Mouse (Mus musculus): Measurements from ENCODE around the gene Stox1. TPM values are rescaled to one million over a fixed set of nuclear protein-coding genes. Genes with fewer than 3 reads are reported as not detected.

Gene Stox1
- polyA plus RNA-seq, 1 experiment from 2014 or later: 2.8 TPM

DNA sequence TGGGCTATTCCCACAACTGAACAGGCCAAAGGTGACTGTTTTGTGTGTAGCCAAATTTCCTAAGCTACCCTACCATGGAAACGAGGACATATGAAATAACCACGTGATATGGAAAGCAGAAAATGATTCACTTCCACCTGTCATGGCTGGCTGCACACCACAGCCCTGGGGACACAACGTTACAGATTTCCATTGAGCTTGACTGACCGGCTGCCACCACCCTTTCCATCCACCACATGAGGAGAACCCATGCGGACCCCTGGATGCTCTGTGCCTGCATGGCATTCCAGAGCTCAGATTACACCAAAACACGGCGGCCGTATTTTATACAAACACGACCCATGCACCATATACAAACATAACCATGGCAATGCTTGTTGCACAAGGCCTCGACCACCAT is 12.5 kb downstream of the Stox1 start:
- DNase-seq (ENCODE audit: low spot score) (no peak), ATAC-seq (ENCODE audit: low read depth) (no peak)
- H3K4me3 ChIP-seq (ENCODE audit: low read depth, low read length): no peak overlapping the region
- 70% methylated on average over 10 of the region's 10 CpGs for WGBS
- H3K4me2 ChIP-seq (ENCODE audit: low read depth, low read length): no peak overlapping the region
- no peaks in the 10 kb centered on the region for H3K4me1 ChIP-seq (ENCODE audit: control insufficient read depth, insufficient read depth, low read length)
- H3K9ac ChIP-seq (ENCODE audit: low read depth, low read length): no peak overlapping the region
- no peaks in the 10 kb centered on the region for H3K36me3 ChIP-seq (ENCODE audit: control insufficient read depth, insufficient read depth, low read length)
- no peaks in the 10 kb centered on the region for H3K27me3 ChIP-seq (replicated peaks; ENCODE audit: control insufficient read depth, insufficient read depth, low read length)
- no peaks in the 10 kb centered on the region for H3K9me3 ChIP-seq (ENCODE audit: control insufficient read depth, low read length)
- H3K27ac ChIP-seq (replicated peaks; ENCODE audit: low read depth, low read length): no peak overlapping the region

DNA sequence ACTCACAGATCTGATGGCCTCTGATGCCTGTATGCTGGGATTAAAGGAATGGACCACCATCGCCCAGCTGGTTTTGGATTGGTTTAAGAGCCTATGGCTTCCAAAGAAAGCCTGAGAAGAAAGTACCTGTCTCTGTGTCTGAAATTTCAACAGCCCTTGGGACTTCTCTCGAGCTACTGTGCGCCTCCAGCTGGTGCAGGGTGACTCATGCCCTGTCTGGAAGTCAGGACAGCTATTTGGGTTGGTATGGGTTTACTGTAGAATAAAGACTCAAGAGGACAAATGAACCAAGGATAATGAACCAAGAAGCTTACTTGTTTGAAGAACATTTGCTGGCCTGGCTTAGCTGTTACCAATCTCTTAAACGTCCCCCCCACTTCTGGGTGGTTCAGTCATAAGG is 22.3 kb downstream of the Stox1 start:
- Histone ChIP-seq H3K9ac (ENCODE audit: low read depth, low read length) (no peak overlapping the region), H3K27me3 (replicated peaks; ENCODE audit: control insufficient read depth, insufficient read depth, low read length) (no peaks in the 10 kb centered on the region), H3K36me3 (ENCODE audit: control insufficient read depth, insufficient read depth, low read length) (no peaks in the 10 kb centered on the region), H3K9me3 (ENCODE audit: control insufficient read depth, low read length) (no peaks in the 10 kb centered on the region), H3K27ac (replicated peaks; ENCODE audit: low read depth, low read length) (no peak overlapping the region), H3K4me1 (ENCODE audit: control insufficient read depth, insufficient read depth, low read length) (no peaks in the 10 kb centered on the region), H3K4me3 (ENCODE audit: low read depth, low read length) (no peak overlapping the region), H3K4me2 (ENCODE audit: low read depth, low read length) (no peak overlapping the region)
- DNase-seq (ENCODE audit: low spot score): no peak
- WGBS: 72% methylated on average over 4 of the region's 4 CpGs
- ATAC-seq (ENCODE audit: low read depth): no peak

DNA sequence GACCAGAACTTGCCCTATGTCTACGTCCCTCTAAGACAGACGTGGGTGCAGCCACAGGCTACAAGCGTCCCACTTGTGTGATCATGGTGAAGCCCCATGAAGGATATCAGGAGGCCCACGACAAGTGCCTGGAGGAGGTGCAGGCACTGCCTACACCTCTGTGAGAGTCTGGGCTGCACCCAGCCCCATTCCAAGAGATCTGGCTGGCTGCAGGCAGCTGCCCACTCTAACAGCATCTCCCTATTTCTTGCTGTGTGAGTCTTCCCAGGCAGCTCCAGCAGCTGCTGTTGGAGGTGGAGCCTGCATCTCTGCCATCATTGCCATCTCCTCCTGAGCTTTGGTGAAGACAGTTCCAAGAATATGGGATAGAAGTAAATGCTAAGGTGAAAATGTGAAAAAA is 23.5 kb downstream of the Stox1 start:
- ATAC-seq (ENCODE audit: low read depth) (no peak), DNase-seq (ENCODE audit: low spot score) (no peak)
- no peaks in the 10 kb centered on the region for H3K4me1 ChIP-seq (ENCODE audit: control insufficient read depth, insufficient read depth, low read length)
- H3K36me3 ChIP-seq (ENCODE audit: control insufficient read depth, insufficient read depth, low read length): no peaks in the 10 kb centered on the region
- H3K27me3 ChIP-seq (replicated peaks; ENCODE audit: control insufficient read depth, insufficient read depth, low read length): no peaks in the 10 kb centered on the region
- no peaks in the 10 kb centered on the region for H3K9me3 ChIP-seq (ENCODE audit: control insufficient read depth, low read length)
- 75% methylated on average over 4 of the region's 4 CpGs for WGBS
- H3K9ac ChIP-seq (ENCODE audit: low read depth, low read length): no peak overlapping the region
- H3K4me2 ChIP-seq (ENCODE audit: low read depth, low read length): no peak overlapping the region
- no peak overlapping the region for H3K4me3 ChIP-seq (ENCODE audit: low read depth, low read length)
- H3K27ac ChIP-seq (replicated peaks; ENCODE audit: low read depth, low read length): no peak overlapping the region

DNA sequence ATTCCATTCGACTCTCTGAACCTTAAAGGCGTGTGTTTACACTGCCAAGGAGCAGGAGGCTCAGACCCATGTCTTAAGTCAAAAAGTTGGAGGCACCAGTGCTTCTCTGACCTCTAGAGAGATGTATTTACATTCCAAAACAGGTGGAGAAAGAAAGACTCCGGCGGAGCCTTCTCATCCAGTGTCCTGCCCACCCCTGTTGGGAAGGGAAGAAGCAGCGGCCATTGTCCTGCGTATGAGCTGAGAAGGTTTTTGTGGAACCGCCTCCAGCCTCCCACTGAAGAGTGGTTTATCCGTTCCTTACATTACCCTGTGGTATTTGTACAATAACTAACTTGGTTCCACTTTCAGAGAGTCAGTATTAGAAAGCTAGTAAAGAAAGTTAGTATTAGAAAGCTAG is 33.2 kb downstream of the Stox1 start:
- ATAC-seq (ENCODE audit: low read depth): no peak
- H3K36me3 ChIP-seq (ENCODE audit: control insufficient read depth, insufficient read depth, low read length): no peaks in the 10 kb centered on the region
- WGBS: 62% methylated on average over 8 of the region's 8 CpGs
- no peak overlapping the region for H3K4me3 ChIP-seq (ENCODE audit: low read depth, low read length)
- DNase-seq (ENCODE audit: low spot score): no peak
- H3K27me3 ChIP-seq (replicated peaks; ENCODE audit: control insufficient read depth, insufficient read depth, low read length): no peaks in the 10 kb centered on the region
- H3K4me2 ChIP-seq (ENCODE audit: low read depth, low read length): no peak overlapping the region
- H3K9ac ChIP-seq (ENCODE audit: low read depth, low read length): no peak overlapping the region
- no peaks in the 10 kb centered on the region for H3K4me1 ChIP-seq (ENCODE audit: control insufficient read depth, insufficient read depth, low read length)
- H3K9me3 ChIP-seq (ENCODE audit: control insufficient read depth, low read length): no peaks in the 10 kb centered on the region
- no peak overlapping the region for H3K27ac ChIP-seq (replicated peaks; ENCODE audit: low read depth, low read length)

DNA sequence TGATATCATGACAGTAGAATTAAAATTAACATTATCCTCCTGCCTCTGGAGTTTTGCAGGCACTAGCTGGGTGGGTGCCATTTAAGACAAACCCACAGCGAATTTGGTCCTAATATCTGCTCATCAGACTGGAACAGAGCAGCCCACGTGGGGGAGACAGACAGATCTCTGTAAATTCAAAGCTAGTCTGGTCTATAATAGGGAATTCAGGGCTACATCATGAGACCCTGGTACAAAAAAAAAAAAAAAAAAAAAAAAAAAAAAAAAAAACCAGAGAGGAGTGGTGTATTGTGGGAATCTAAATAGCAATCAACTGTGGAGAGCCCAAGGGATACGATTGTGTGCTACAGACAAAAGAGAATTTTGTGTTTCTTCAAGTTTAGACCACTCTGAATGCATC is 33.7 kb downstream of the Stox1 start:
- Histone ChIP-seq H3K36me3 (ENCODE audit: control insufficient read depth, insufficient read depth, low read length) (no peaks in the 10 kb centered on the region), H3K9ac (ENCODE audit: low read depth, low read length) (no peak overlapping the region), H3K9me3 (ENCODE audit: control insufficient read depth, low read length) (no peaks in the 10 kb centered on the region), H3K27me3 (replicated peaks; ENCODE audit: control insufficient read depth, insufficient read depth, low read length) (no peaks in the 10 kb centered on the region), H3K4me1 (ENCODE audit: control insufficient read depth, insufficient read depth, low read length) (peaks cover 4% of the 10 kb centered on the region), H3K27ac (replicated peaks; ENCODE audit: low read depth, low read length) (no peak overlapping the region), H3K4me2 (ENCODE audit: low read depth, low read length) (no peak overlapping the region), H3K4me3 (ENCODE audit: low read depth, low read length) (no peak overlapping the region)
- no peak for DNase-seq (ENCODE audit: low spot score)
- no peak for ATAC-seq (ENCODE audit: low read depth)
- 80% methylated on average over 3 of the region's 3 CpGs for WGBS

DNA sequence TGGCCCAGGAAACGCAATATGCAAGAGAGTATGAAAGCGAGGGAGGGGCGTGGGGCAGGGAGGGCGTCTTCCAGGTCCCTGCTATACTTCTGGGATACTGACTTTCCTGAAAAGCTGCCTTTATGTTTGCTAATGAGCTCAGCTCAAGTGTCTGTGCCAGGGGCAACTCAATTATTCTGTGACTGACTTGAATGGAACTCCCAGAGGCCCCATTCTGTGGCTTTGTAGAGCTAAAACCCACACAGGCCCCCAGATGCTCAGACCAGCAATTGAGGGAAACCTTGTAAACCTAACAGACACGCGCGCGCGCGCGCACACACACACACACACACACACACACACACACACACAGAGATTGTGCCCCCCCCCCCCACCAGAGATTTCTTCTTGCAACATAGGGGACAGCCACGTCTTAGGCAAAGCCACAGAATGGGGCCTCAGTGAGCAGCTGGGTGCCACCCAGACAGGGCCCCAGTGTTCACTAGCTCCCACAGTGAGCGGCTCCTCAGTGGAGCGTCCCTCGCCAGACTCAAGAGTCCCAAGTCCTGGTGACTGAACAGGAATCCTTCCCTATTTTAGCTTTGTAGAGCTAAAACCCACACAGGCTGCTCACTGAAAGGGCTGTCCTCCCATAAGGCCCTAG is 38.8 kb downstream of the Stox1 start:
- WGBS: 32% methylated on average over 8 of the region's 15 CpGs
- H3K9ac ChIP-seq (ENCODE audit: low read depth, low read length): peak overlapping the region; percentile 21; the same call in 1 of the 2 replicates
- ATAC-seq (ENCODE audit: low read depth) (peak; percentile 85), DNase-seq (ENCODE audit: low spot score) (peak; percentile 85)
- H3K4me2 ChIP-seq (ENCODE audit: low read depth, low read length): 0 out of 2 replicates have a peak overlapping the region, but pooled peaks have one; percentile 10
- no peak overlapping the region for H3K4me3 ChIP-seq (ENCODE audit: low read depth, low read length)
- H3K27ac ChIP-seq (replicated peaks; ENCODE audit: low read depth, low read length): peak overlapping the region; percentile 45; the same call in 1 of the 2 replicates
- no peaks in the 10 kb centered on the region for H3K36me3 ChIP-seq (ENCODE audit: control insufficient read depth, insufficient read depth, low read length)
- no peaks in the 10 kb centered on the region for H3K9me3 ChIP-seq (ENCODE audit: control insufficient read depth, low read length)
- no peaks in the 10 kb centered on the region for H3K27me3 ChIP-seq (replicated peaks; ENCODE audit: control insufficient read depth, insufficient read depth, low read length)
- peaks cover 8% of the 10 kb centered on the region for H3K4me1 ChIP-seq (ENCODE audit: control insufficient read depth, insufficient read depth, low read length)

DNA sequence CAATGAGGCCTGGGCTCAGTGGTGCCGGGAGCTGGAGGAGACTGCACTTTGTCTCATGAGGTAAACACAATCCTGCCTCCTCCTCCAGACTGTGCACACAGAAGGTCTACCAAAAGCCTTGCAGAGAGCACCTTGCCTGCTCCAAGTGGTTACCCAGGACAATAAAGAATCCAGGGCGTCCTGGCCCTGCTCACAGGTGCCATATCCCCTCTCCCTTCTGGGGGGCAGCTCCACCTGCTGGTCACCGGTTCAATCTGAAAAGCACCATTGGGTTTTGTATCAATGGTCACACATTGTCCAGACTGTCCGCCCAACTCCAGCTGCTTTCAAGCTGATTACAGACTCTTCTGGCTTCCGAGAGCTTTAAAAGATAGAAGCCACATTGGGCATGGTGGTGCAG is 42.9 kb downstream of the Stox1 start:
- Histone ChIP-seq H3K27me3 (replicated peaks; ENCODE audit: control insufficient read depth, insufficient read depth, low read length) (no peaks in the 10 kb centered on the region), H3K36me3 (ENCODE audit: control insufficient read depth, insufficient read depth, low read length) (no peaks in the 10 kb centered on the region), H3K9ac (ENCODE audit: low read depth, low read length) (no peak overlapping the region), H3K4me1 (ENCODE audit: control insufficient read depth, insufficient read depth, low read length) (peaks cover 8% of the 10 kb centered on the region), H3K27ac (replicated peaks; ENCODE audit: low read depth, low read length) (no peak overlapping the region), H3K4me3 (ENCODE audit: low read depth, low read length) (no peak overlapping the region), H3K4me2 (ENCODE audit: low read depth, low read length) (no peak overlapping the region), H3K9me3 (ENCODE audit: control insufficient read depth, low read length) (peaks cover 8% of the 10 kb centered on the region; the same call in 1 of the 2 replicates)
- no peak for DNase-seq (ENCODE audit: low spot score)
- no peak for ATAC-seq (ENCODE audit: low read depth)
- 54% methylated on average over 5 of the region's 5 CpGs for whole genome bisulfite sequencing

DNA sequence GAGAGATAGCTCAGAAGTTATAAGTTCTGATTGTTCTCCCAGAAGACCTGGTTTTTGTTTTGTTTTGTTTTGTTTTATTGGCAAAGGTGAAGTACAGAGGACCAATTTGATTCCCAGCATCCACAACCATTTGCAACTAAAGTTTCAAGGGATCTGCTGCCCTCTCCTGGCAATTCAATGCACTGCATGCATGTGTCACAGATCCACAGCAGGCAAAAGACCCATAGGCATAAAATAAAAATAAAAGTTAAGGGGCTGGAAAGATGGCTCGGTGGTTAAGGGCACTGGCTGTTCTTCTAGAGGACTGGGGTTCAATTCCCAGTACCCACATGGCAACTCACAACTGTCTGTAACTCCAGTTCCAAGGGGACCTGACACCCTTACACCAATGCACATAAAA is 46.1 kb downstream of the Stox1 start:
- H3K27me3 ChIP-seq (replicated peaks; ENCODE audit: control insufficient read depth, insufficient read depth, low read length): no peaks in the 10 kb centered on the region
- no peak for ATAC-seq (ENCODE audit: low read depth)
- 79% methylated on average over 1 of the region's 1 CpGs for WGBS
- H3K4me1 ChIP-seq (ENCODE audit: control insufficient read depth, insufficient read depth, low read length): no peaks in the 10 kb centered on the region
- no peak overlapping the region for H3K27ac ChIP-seq (replicated peaks; ENCODE audit: low read depth, low read length)
- no peak overlapping the region for H3K9ac ChIP-seq (ENCODE audit: low read depth, low read length)
- H3K4me2 ChIP-seq (ENCODE audit: low read depth, low read length): no peak overlapping the region
- H3K36me3 ChIP-seq (ENCODE audit: control insufficient read depth, insufficient read depth, low read length): no peaks in the 10 kb centered on the region
- H3K9me3 ChIP-seq (ENCODE audit: control insufficient read depth, low read length): peaks cover 8% of the 10 kb centered on the region; the same call in 1 of the 2 replicates
- H3K4me3 ChIP-seq (ENCODE audit: low read depth, low read length): no peak overlapping the region
- DNase-seq (ENCODE audit: low spot score): no peak

DNA sequence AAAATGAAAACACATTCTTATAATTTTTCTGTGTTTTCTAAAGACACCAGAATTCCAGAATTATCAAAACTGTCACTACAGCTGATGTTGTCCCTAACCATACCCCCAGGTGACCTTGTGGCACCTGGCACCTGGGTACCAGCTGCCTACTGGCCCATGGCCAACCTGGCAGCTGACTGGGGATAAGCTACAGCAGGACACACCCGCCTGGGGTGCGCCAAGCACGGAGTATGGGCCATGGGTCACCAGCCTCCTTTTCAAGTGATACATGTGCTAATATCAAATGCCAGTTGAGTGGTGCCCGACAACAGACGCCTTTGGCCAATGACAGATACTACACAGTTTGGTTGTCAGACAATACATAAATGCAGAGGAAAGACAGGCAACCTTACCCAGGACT is 48.6 kb downstream of the Stox1 start:
- no peak overlapping the region for H3K27ac ChIP-seq (replicated peaks; ENCODE audit: low read depth, low read length)
- DNase-seq (ENCODE audit: low spot score) (no peak), ATAC-seq (ENCODE audit: low read depth) (no peak)
- 81% methylated on average over 5 of the region's 5 CpGs for WGBS
- H3K4me2 ChIP-seq (ENCODE audit: low read depth, low read length): no peak overlapping the region
- H3K27me3 ChIP-seq (replicated peaks; ENCODE audit: control insufficient read depth, insufficient read depth, low read length): no peaks in the 10 kb centered on the region
- H3K4me3 ChIP-seq (ENCODE audit: low read depth, low read length): no peak overlapping the region
- H3K9ac ChIP-seq (ENCODE audit: low read depth, low read length): no peak overlapping the region
- no peaks in the 10 kb centered on the region for H3K4me1 ChIP-seq (ENCODE audit: control insufficient read depth, insufficient read depth, low read length)
- H3K36me3 ChIP-seq (ENCODE audit: control insufficient read depth, insufficient read depth, low read length): no peaks in the 10 kb centered on the region
- peaks cover 8% of the 10 kb centered on the region; the same call in 1 of the 2 replicates for H3K9me3 ChIP-seq (ENCODE audit: control insufficient read depth, low read length)

All from embryonic facial prominence, embryonic 14.5 days (tissue).